Mouse (Mus musculus) embryonic facial prominence, embryonic 14.5 days (tissue): ENCODE data around the gene Olfr1341. TPM values are rescaled to one million over a fixed set of nuclear protein-coding genes. Genes with fewer than 3 reads are reported as not detected.

Experiments
- ATAC-seq: fragments of 200-750 bp; cut with Nextera tagmentation; 2 replicates; pipeline ENCODE4 v1.8.0; 2017; ENCODE audit warnings: low read depth, moderate number of reproducible peaks, moderate TSS enrichment
- DNase-seq: peaks from one replicate; pipeline ENCODE4 v3.0.0-alpha.2; 2015; ENCODE audit warnings: low spot score
- H3K27ac ChIP-seq: fragments of 300-500 bp; sonication (generic); replicated peaks from 2 replicates; pipeline ENCODE4 v1.5.1; 2014; ENCODE audit warnings: low read depth, mild to moderate bottlenecking, low read length, moderate library complexity
- H3K27me3 ChIP-seq: fragments of 300-500 bp; sonication (generic); replicated peaks from 2 replicates; pipeline ENCODE4 v1.6.1; 2014; ENCODE audit warnings: low read length; ENCODE audit not compliant: control insufficient read depth, insufficient read depth
- H3K36me3 ChIP-seq: fragments of 300-500 bp; sonication (generic); 2 replicates; pipeline ENCODE4 v1.6.1; 2014; ENCODE audit warnings: low read length, mixed read lengths; ENCODE audit not compliant: control insufficient read depth, insufficient read depth
- H3K4me1 ChIP-seq: fragments of 300-500 bp; sonication (generic); 2 replicates; pipeline ENCODE4 v1.6.1; 2014; ENCODE audit warnings: antibody characterized with exemption, low read length; ENCODE audit not compliant: control insufficient read depth, insufficient read depth
- H3K4me2 ChIP-seq: fragments of 300-500 bp; sonication (generic); 2 replicates; pipeline ENCODE4 v1.6.1; 2014; ENCODE audit warnings: low read depth, mild to moderate bottlenecking, low read length, moderate library complexity, mixed read lengths
- H3K4me3 ChIP-seq: fragments of 300-500 bp; sonication (generic); 2 replicates; pipeline ENCODE4 v1.5.1; 2014; ENCODE audit warnings: low read depth, mild to moderate bottlenecking, low read length
- H3K9ac ChIP-seq: fragments of 300-500 bp; sonication (generic); 2 replicates; pipeline ENCODE4 v1.6.1; 2014; ENCODE audit warnings: low read depth, mild to moderate bottlenecking, low read length, moderate library complexity, mixed read lengths
- H3K9me3 ChIP-seq: fragments of 300-500 bp; sonication (generic); 2 replicates; pipeline ENCODE4 v1.6.1; 2016; ENCODE audit warnings: low read length; ENCODE audit not compliant: control insufficient read depth
- WGBS: fragments of 180-500 bp; shearing (Covaris S2); extraction: QIAGEN DNeasy Blood & Tissue Kit; methylation state at CpG from one replicate; pipeline ENCODE4 v1.1.7; 2014; 5-methylcytosine and 5-hydroxymethylcytosine counted together
- polyA plus RNA-seq: library from polyadenylated mRNA; unstranded; fragments of >200 nt; fragmentation: Nextera tagmentation; extraction: Ambion mirVana; gene quantifications from 2 replicates; pipeline ENCODE4 v1.2.1, GENCODE M21; 2014

Gene Olfr1341
- polyA plus RNA-seq, result 0.11 TPM in 1 of 2 replicates, not detected in the other

DNA sequence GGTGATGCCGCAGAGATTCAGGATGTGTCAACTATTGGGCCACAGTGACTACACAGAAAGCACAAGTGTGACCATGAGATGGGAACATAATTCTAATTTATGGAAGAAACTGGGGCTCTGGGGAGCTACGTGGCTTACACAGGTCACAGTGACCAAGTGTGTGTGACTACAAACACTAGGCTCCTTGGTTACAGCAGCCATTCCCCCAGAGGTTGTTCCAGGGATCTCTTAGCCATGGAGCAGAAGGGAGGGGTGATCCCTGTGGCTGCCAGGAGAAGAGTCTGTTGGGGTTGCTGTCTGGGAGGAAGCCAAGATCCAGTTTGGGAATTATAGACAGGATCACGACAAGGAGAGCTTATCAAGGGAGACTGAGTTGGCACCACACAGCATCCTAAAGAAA lies at the start of gene Olfr1341:
TSS of gene Olfr1341 (plus strand) at position 301 of the 400 bp plus-strand sequence.
- WGBS, result 79% methylated on average over 3 of the region's 3 CpGs
- H3K9me3 ChIP-seq, result no peaks in the 10 kb centered on the region
- H3K36me3 ChIP-seq, result no peaks in the 10 kb centered on the region
- H3K4me3 ChIP-seq, result no peak within 1 kb of the TSS
- ATAC-seq (no peak), DNase-seq (no peak)
- no peak within 1 kb of the TSS for H3K9ac ChIP-seq
- H3K27me3 ChIP-seq, result no peaks in the 10 kb centered on the region
- no peak within 1 kb of the TSS for H3K4me2 ChIP-seq
- H3K27ac ChIP-seq, result no peak within 1 kb of the TSS
- no peaks in the 10 kb centered on the region for H3K4me1 ChIP-seq

DNA sequence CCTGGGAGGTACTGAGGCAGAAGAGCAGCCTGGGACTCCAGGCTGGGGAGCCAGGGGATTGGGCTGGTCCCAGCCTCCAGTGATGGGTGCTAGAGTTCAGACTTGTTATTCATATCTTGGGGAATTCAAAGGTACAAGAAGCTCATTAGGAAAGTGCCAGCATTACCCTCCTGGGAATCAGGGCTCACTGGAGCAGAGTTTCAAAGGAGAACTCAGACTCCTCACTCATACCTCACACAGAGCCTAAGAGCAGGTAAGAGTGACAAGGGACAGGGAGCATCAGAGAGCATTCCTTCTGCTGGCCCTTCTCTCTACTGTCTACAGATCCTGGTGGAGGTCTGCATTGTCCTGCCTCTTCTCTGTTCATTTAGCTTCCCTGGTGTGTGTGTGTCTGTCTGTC lies 44.7 kb upstream of the Olfr1341 start, which contains the start of gene Olfr62:
TSS of gene Olfr62 (plus strand) at position 301 of the 400 bp plus-strand sequence.
- no peaks in the 10 kb centered on the region for H3K4me1 ChIP-seq
- no peak for ATAC-seq

DNA sequence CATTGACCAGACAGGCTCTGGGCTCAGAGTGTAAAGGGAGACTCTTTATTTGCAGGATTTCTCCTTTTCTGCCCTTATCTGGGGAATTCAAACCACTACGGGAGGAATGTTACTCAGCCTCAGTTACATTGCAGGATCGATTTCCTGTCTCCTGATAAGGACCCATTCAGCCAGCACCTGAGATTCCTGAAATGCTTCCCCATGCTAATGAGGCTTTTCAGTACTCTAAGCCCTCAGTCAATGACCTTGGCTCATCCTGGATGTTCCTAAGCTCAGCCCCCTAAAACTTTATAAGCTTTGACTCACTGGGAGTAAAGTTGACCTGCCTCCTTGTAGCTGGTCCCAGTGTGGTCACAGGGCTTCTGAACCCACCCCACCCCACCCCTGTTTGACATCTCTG lies 16.2 kb upstream of the Olfr1341 start:
- Histone ChIP-seq H3K4me2 (no peak overlapping the region), H3K4me3 (no peak overlapping the region), H3K9ac (no peak overlapping the region), H3K4me1 (no peaks in the 10 kb centered on the region), H3K36me3 (no peaks in the 10 kb centered on the region), H3K9me3 (no peaks in the 10 kb centered on the region), H3K27ac (no peak overlapping the region), H3K27me3 (no peaks in the 10 kb centered on the region)
- DNase-seq (no peak), ATAC-seq (no peak)
- WGBS, result 55% methylated on average over 2 of the region's 2 CpGs

More for the DNA sequence above, 44.7 kb upstream of the Olfr1341 start, which contains the start of gene Olfr62:
- DNase-seq, result no peak
- Histone ChIP-seq H3K27ac (no peak within 1 kb of the TSS), H3K9me3 (no peaks in the 10 kb centered on the region), H3K4me3 (no peak within 1 kb of the TSS), H3K27me3 (no peaks in the 10 kb centered on the region), H3K36me3 (no peaks in the 10 kb centered on the region), H3K4me2 (no peak within 1 kb of the TSS), H3K9ac (no peak within 1 kb of the TSS)

DNA sequence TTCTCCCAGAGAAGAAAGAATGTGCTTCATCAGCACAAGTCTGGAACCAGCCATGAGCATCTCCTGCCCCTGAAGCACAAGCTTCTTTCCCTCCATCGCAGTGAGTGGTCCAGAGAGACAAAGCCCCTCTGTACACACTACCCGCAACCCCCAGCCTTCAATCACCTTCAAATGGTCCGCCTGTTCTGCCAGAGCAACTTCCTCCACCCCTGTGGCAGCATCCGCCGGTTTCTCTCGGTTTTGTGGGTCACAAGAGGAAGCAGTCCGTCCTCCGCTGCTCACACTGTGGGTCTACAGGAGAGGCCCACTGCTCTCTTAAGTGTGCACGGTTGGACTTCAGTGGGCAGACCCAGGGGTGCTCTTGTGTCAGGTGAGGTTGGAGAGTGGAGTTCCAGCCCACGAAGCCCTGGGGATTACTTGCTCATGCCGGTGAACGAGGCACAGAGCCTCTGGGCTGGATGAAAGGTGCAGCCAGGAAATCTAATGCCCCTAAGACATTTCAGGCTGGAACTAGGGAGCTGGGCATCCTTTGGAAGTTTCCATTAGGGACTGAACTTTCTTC lies 10.8 kb upstream of the Olfr1341 start, which contains the start of gene Olfr1342:
TSS of gene Olfr1342 (minus strand) at position 345 of the 562 bp plus-strand sequence.
- no peak for ATAC-seq
- H3K27ac ChIP-seq, result no peak within 1 kb of the TSS

DNA sequence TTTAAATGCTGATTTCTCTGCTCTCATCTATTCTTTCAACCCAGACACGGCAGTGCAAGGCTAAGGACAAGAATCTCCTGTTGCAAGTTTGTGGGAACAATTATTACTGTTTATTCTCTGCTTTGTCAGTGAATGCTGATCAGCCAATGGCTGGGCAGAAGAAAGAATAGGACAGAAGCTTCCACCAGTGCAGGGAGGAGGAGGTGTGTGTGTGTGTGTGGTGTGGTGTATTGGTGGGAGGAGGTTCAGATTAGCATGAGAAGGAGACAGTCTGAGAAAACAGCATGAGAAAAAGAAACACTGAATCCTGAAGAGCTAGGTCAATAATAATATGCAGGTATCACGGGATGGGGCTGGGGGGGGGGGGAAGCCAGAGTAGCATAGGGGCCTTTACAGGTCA lies 9.5 kb upstream of the Olfr1341 start:
- H3K27ac ChIP-seq, result no peak overlapping the region
- H3K4me3 ChIP-seq, result no peak overlapping the region

More for the DNA sequence above, 10.8 kb upstream of the Olfr1341 start, which contains the start of gene Olfr1342:
- Histone ChIP-seq H3K27me3 (no peaks in the 10 kb centered on the region), H3K36me3 (no peaks in the 10 kb centered on the region), H3K4me2 (no peak within 1 kb of the TSS), H3K4me1 (no peaks in the 10 kb centered on the region), H3K4me3 (no peak within 1 kb of the TSS), H3K9me3 (no peaks in the 10 kb centered on the region), H3K9ac (no peak within 1 kb of the TSS)
- no peak for DNase-seq
- 24% methylated on average over 12 of the region's 12 CpGs for WGBS

DNA sequence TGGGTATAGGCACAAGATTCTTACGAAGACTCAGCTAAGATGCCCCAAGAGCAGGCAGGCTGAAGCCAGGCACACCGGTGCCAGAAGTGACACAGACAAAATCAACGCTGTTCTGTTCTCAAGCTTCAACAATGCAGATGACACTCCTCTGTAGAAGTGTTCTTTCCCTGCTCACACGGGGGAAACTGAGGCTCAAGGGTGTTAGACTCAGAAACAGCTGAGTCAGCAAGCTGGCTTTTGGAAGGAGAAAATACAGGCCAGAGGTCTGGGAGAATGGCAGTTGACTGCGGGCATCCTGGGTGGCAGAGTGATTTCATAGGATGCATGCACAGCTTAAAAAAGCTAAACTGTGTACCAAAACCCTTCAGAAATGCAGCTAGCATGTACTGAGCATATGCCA lies 4.8 kb downstream of the Olfr1341 start:
- no peak overlapping the region for H3K9ac ChIP-seq
- no peaks in the 10 kb centered on the region for H3K9me3 ChIP-seq
- H3K4me3 ChIP-seq, result no peak overlapping the region
- H3K4me1 ChIP-seq, result no peaks in the 10 kb centered on the region
- ATAC-seq (no peak), DNase-seq (no peak)
- no peaks in the 10 kb centered on the region for H3K36me3 ChIP-seq
- peaks cover 2% of the 10 kb centered on the region; the same call in 1 of the 2 replicates for H3K27me3 ChIP-seq
- no peak overlapping the region for H3K4me2 ChIP-seq
- 77% methylated on average over 5 of the region's 5 CpGs for WGBS
- H3K27ac ChIP-seq, result no peak overlapping the region

More for the DNA sequence above, 9.5 kb upstream of the Olfr1341 start:
- H3K9ac ChIP-seq, result no peak overlapping the region
- no peaks in the 10 kb centered on the region for H3K4me1 ChIP-seq
- H3K27me3 ChIP-seq, result no peaks in the 10 kb centered on the region
- no peaks in the 10 kb centered on the region for H3K9me3 ChIP-seq
- no peaks in the 10 kb centered on the region for H3K36me3 ChIP-seq
- 36% methylated on average over 2 of the region's 2 CpGs for WGBS
- H3K4me2 ChIP-seq, result no peak overlapping the region
- ATAC-seq (no peak), DNase-seq (no peak)

DNA sequence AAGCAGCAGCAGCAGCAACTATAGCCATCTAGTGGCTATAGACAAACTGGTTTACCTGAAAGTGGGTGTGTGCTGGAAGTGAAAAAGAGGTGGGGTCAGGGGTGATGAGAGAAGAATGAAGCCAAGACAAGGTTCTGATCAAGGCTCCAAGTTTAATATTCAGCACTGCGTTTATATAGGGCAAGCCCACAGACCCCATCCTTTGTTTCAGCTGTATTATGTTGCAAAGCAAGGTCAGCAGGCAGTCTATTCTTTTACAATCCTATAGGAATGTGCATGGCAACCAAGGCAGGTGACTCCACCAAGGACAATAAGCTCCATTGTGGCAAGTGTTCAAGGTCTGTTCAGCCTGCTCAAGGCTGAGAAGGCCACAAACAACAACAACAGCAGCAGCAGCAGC lies 8.3 kb downstream of the Olfr1341 start:
- Histone ChIP-seq H3K27me3 (peaks cover 2% of the 10 kb centered on the region; the same call in 1 of the 2 replicates), H3K4me3 (no peak overlapping the region), H3K4me2 (no peak overlapping the region), H3K9me3 (no peaks in the 10 kb centered on the region), H3K36me3 (no peaks in the 10 kb centered on the region), H3K4me1 (no peaks in the 10 kb centered on the region), H3K27ac (no peak overlapping the region), H3K9ac (no peak overlapping the region)
- WGBS, result 38% methylated on average over 1 of the region's 1 CpGs
- ATAC-seq (no peak), DNase-seq (no peak)

DNA sequence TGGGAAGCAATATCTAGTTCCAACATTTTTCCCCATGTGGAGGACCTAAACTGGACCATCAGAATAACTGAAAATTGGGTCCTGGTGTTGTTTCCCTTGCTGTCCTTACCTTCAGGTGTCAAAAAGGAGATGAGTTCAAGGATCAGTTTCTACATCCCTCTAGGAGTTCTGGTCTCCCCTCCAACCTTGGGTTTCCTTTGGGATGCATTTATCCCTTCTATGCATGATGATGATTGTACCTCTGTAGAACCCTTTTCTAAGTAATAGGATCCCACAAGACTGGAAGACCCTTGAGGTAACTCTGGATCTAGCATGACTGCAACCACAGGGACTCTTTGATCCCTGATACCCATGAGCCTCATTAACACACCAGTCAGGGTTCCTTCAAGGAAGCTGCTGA lies 16.5 kb downstream of the Olfr1341 start, which contains the start of gene Olfr1340:
TSS of gene Olfr1340 (plus strand) at position 301 of the 400 bp plus-strand sequence.
- Histone ChIP-seq H3K4me3 (no peak within 1 kb of the TSS), H3K36me3 (no peaks in the 10 kb centered on the region), H3K27me3 (no peaks in the 10 kb centered on the region), H3K4me1 (no peaks in the 10 kb centered on the region), H3K9me3 (no peaks in the 10 kb centered on the region), H3K4me2 (no peak within 1 kb of the TSS), H3K9ac (no peak within 1 kb of the TSS), H3K27ac (no peak within 1 kb of the TSS)
- ATAC-seq (no peak), DNase-seq (no peak)
